Mouse (Mus musculus): ENCODE results near the gene Hyou1.

DNA sequence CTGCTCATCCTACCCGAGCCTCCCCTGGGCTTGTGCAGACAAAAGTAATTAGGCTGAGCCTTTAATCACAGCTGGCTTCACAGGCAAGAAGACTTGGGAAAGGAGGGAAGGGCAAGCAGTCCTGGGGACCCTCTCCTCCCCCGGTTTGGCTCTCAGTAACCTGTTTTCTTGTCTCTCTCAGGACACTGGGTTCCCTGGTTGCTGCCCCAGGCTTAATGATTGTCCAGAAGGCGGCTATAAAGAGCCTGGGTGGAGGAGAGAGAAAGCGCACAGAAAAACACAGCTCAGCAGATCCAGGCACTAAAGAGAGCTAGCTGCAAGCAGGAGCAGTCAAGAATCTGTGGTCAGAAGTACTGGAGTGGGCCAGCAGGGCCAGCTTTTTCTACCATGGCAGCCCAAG is 18.8 kb downstream of the Hyou1 start:
- no peak for TF ChIP-seq CTCF (IDR thresholded peaks at IDR 0.05; ENCODE audit: control insufficient read depth, insufficient read depth, low read length)
- TF ChIP-seq POLR2A (IDR thresholded peaks at IDR 0.05; ENCODE audit: borderline replicate concordance, control insufficient read depth, low read depth, low read length): no peak

Measured in bone marrow, adult 2 months (tissue).